Mouse (Mus musculus) cerebellum, adult 2 months (tissue): Measurements from ENCODE around the gene Upk2.

Experiments
- CTCF ChIP-seq: fragments of 200-500 bp; IDR thresholded peaks from 2 replicates; pipeline ENCODE4 v1.5.1; 2011; ENCODE audit warnings: low read depth, mild to moderate bottlenecking, control low read depth, low read length, moderate library complexity, borderline replicate concordance; ENCODE audit not compliant: insufficient read depth
- POLR2A ChIP-seq: fragments of 200-500 bp; IDR thresholded peaks from 2 replicates; pipeline ENCODE4 v1.6.1; 2011; ENCODE audit warnings: low read length, control low read depth, borderline replicate concordance; ENCODE audit not compliant: insufficient read depth

DNA sequence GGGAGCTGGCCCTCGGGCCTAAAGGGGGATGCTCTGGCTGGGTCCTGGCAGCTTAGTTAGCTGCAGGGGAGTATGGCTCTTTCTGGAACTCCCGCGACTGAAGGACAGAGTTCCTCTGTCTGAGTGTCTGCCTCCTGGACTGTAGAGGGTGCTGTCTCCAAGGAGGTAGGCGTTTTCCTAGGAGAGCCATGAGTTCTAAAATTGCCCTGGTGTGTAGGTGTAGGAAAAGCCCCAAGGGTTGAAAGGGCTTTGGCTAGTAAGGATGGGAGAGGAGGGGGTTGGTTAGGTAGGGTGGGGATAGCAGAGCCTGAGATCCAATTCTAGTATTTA lies at the start of gene Upk2:
- TF ChIP-seq CTCF (peak; percentile 23; the same call in 1 of the 2 replicates), POLR2A (no peak)
